Mouse (Mus musculus) ES-E14 (cell line): ENCODE measurements at regions not wholly inside any gene's neighbourhood (a gene's known extent, or its start where the extent isn't known, plus 50 kb on each side); places are given as distances from the start of the nearest gene placed in this dataset.

Source experiments
- DNase-seq: peaks from one replicate; pipeline ENCODE4 v3.0.0-alpha.2; 2013; ENCODE audit warnings: low read depth, low spot score
- H3K27ac ChIP-seq: 2 replicates; pipeline ENCODE4 v1.5.1; 2012; ENCODE audit warnings: low read depth, mild to moderate bottlenecking, low read length, moderate library complexity, mixed read lengths; ENCODE audit not compliant: poor library complexity, insufficient read depth, severe bottlenecking
- H3K36me3 ChIP-seq: 2 replicates; pipeline ENCODE4 v1.6.1; 2012; ENCODE audit warnings: mild to moderate bottlenecking, low read length, moderate library complexity, mixed read lengths; ENCODE audit not compliant: control insufficient read depth, poor library complexity, insufficient read depth, severe bottlenecking
- H3K4me1 ChIP-seq, 2 experiments: fragments of 150-350 bp in 1 of 2; sonication (generic) in 1 of 2; 2 replicates each; pipeline ENCODE4 v1.6.1; 2012; ENCODE audit warnings: low read length in 2 of 2, mild to moderate bottlenecking in 1 of 2, mixed read lengths in 1 of 2; ENCODE audit not compliant: control insufficient read depth in 2 of 2, insufficient read depth in 2 of 2, poor library complexity in 1 of 2
- H3K4me3 ChIP-seq, 2 experiments: fragments of 150-350 bp in 1 of 2; sonication (generic) in 1 of 2; 2 replicates each; pipeline ENCODE4 v1.5.1; 2012; ENCODE audit warnings: low read length in 2 of 2, low read depth in 1 of 2, mild to moderate bottlenecking in 1 of 2, mixed read lengths in 1 of 2; ENCODE audit not compliant: insufficient read depth in 1 of 2, poor library complexity in 1 of 2, severe bottlenecking in 1 of 2
- H3K9ac ChIP-seq: 2 replicates; pipeline ENCODE4 v1.6.1; 2012; ENCODE audit warnings: low read depth, mild to moderate bottlenecking, low read length, mixed read lengths; ENCODE audit not compliant: poor library complexity, insufficient read depth, severe bottlenecking
- H3K9me3 ChIP-seq: fragments of 150-350 bp; sonication (generic); 2 replicates; pipeline ENCODE4 v1.6.1; 2012; ENCODE audit warnings: low read depth, mild to moderate bottlenecking, low read length; ENCODE audit not compliant: control insufficient read depth, insufficient read depth
- CHD2 ChIP-seq: IDR thresholded peaks from 2 replicates; pipeline ENCODE4 v1.6.1; 2014; ENCODE audit warnings: mild to moderate bottlenecking, low read depth, low read length, inconsistent platforms
- HCFC1 ChIP-seq: IDR thresholded peaks from 2 replicates; pipeline ENCODE4 v1.6.1; 2012; ENCODE audit warnings: low read length, inconsistent platforms, borderline replicate concordance; ENCODE audit not compliant: insufficient read depth
- MAFK ChIP-seq: IDR thresholded peaks from 2 replicates; pipeline ENCODE4 v1.6.1; 2014; ENCODE audit warnings: mild to moderate bottlenecking, low read depth, low read length, inconsistent platforms; ENCODE audit not compliant: insufficient read depth
- ZC3H11A ChIP-seq: IDR thresholded peaks from 2 replicates; pipeline ENCODE4 v1.6.1; 2012; ENCODE audit warnings: low read depth, mild to moderate bottlenecking, inconsistent platforms, low read length, borderline replicate concordance
- ZNF384 ChIP-seq: IDR thresholded peaks from 2 replicates; pipeline ENCODE4 v1.6.1; 2012; ENCODE audit warnings: low read depth, low read length, inconsistent platforms
- in situ Hi-C, 2 experiments: fragments of 600-800 bp; cut with MboI; formaldehyde crosslinking; loops; one replicate each; pipeline ENCODE4 v1.15.1; 2025; ENCODE audit warnings: low sequenced_read_pairs in 2 of 2, inconsistent platforms in 1 of 2; ENCODE audit not compliant: unreplicated experiment in 2 of 2

- no peak overlapping the region for H3K4me3 ChIP-seq
- no peak overlapping the region for H3K27ac ChIP-seq
- in situ Hi-C loops: no loop called here
- H3K4me1 ChIP-seq: no peaks in the 10 kb centered on the region
- TF ChIP-seq HCFC1 (no peak), CHD2 (no peak), MAFK (no peak), ZNF384 (no peak), ZC3H11A (no peak)
- DNase-seq: no peak
- no peak overlapping the region for H3K9ac ChIP-seq
- H3K9me3 ChIP-seq: no peaks in the 10 kb centered on the region
- no peaks in the 10 kb centered on the region for H3K36me3 ChIP-seq
Measured at GRCm38 (mm10) chr1:108797053-108797801, 1185.0 kb upstream of the Cdh7 start.

DNA sequence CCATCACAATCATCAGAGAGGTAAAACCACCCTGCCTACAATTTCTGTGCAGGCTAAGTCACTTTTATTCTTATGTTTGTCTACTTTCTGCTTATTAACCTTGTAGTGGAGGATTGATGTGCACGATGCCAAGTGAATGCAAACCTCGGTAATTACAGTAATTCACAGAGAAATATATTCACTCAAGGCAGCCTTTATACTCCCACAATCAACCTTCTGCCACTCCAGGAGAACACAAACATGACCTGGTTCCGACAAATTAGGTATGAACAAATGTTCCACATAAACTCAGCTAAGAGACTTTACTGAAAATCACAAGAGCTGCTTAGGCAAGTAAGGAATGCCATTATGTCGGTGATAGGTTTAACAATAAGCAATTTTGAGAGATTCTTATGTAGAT lies 1182.1 kb upstream of the Cdh7 start:
- Histone ChIP-seq H3K9me3 (no peaks in the 10 kb centered on the region), H3K36me3 (no peaks in the 10 kb centered on the region), H3K4me3 (no peak overlapping the region), H3K27ac (no peak overlapping the region), H3K9ac (no peak overlapping the region), H3K4me1 (no peaks in the 10 kb centered on the region)
- in situ Hi-C loops: no loop called here
- no peak for DNase-seq
- TF ChIP-seq ZC3H11A (no peak), CHD2 (no peak), HCFC1 (no peak), ZNF384 (no peak), MAFK (no peak)

DNA sequence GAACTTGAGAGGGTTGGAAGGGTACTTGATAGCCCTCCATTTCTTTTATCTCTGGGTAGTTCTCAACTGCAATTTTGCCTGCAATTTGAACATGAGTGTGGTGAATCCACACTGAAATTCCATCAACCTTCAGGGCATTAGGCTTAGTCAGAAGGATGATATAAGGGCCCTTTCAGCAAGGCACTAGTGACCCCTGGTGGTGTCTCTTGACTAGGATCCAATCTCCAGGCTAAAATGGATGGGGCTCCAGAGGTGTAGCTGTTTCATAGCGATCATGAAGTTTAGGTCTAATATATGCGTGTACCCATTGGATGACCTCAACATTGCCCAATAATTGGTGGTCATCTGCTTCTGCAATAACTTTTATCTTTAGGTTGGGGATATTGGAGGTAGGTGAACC lies 1155.0 kb upstream of the Cdh7 start:
- H3K4me3 ChIP-seq: no peak overlapping the region
- peak; percentile 29 for DNase-seq
- no peak for TF ChIP-seq CHD2
- no peak for TF ChIP-seq HCFC1
- TF ChIP-seq ZNF384: no peak
- TF ChIP-seq ZC3H11A: peak; percentile 51; the same call in 1 of the 2 replicates
- H3K4me1 ChIP-seq: no peaks in the 10 kb centered on the region
- H3K36me3 ChIP-seq: no peaks in the 10 kb centered on the region
- in situ Hi-C loops: loop anchor here in 1 of 2 experiments (5.0 kb wide), 1 partner anchor 1190 kb away; no protein-coding TSS in a partner anchor
- no peaks in the 10 kb centered on the region for H3K9me3 ChIP-seq
- H3K27ac ChIP-seq: no peak overlapping the region
- H3K9ac ChIP-seq: no peak overlapping the region
